Mouse (Mus musculus): Measurements from ENCODE around the gene Etfbkmt.
A peak's percentile ranks its signal among the peaks of the same experiment; 100 is the strongest.
"Not testable (repeated sequence)": the region's sequence is repeated elsewhere in the genome, so short reads cannot be mapped to it uniquely, and the experiment has no call there.

Etfbkmt gene

DNA sequence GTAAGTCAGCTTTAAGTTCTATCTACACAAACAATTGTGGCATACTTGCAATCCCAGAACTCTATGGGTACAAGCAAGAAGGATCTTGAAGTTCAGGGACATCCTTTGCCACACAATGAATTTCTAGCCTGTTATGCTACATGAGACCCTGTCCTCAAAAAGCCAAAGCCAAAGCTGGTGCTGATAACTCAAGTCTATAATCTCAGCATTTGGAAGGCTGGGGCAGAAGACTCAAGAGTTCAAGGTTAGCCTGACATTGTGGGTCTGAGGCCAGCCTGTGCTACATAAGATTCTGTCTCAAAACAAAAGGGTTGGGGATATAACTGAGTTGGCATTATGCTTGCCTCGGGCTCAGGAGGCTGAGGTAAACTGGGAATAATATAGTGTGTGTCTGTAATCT lies 47.7 kb downstream of the Etfbkmt start:
- DNase-seq (ENCODE audit: low spot score): no peak

DNA sequence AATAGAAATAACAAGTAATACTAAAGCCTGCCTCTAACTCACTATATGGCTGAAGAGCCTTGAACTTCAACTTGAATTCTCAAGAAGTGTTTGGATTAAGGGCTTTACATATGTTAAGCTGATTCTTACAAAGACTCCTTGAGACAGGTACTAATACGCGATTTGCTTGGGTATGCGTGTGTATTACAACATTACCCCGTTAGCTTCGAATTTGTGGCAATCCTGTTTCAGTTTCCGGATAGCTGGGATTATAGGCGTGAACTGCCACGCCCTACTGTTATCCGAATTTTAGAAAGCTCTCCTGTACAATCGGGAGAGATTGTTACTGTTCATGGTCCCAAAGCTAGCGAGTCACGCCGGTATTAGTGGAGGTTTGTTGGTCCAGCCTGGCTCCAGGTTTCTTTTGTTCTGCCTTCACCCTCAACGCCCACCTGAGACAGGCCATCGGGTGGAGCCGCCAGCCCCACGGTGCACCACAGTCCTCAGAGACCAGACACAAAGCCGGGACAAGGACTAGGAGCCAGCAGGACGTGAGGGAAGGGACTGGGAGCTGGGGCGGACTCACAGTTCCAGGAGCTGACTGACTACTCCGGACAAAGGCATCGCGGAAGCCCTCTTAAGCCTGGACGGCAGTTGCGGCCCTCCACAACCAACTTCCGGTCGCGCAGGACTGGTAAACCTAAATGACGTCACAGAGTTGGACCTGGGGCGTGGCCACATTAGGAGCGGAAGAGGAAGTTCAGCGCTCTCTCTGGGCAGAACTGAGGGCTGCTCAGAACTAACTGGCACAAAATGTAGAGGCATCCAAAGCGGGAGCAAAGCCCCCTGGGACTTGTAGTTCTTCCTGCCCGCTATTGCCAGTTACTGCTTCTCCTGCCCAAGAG lies 48.6 kb downstream of the Etfbkmt start, which contains the start of gene Amn1:
Gene Amn1, minus strand, starts transcription at position 672 of the 884 bp plus-strand sequence.
- DNase-seq (ENCODE audit: low spot score): peak; percentile 100

DNA sequence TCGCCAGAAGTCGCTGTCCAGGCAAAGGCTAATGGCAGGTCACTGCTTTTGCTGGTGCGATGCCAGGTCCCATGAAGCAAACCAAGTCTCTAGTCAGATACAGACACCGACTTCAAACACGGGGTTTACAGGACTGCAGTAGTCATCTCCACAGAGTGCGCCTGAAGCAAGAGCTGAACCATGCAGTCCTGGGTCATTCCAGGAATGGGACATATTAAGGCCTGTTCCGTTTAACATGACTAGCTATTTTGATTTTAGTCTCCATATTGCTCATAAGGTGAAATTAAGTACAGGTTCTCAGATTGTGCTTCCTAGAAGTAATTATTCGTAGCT lies 49.2 kb downstream of the Etfbkmt start:
- DNase-seq (ENCODE audit: low spot score): no peak

DNA sequence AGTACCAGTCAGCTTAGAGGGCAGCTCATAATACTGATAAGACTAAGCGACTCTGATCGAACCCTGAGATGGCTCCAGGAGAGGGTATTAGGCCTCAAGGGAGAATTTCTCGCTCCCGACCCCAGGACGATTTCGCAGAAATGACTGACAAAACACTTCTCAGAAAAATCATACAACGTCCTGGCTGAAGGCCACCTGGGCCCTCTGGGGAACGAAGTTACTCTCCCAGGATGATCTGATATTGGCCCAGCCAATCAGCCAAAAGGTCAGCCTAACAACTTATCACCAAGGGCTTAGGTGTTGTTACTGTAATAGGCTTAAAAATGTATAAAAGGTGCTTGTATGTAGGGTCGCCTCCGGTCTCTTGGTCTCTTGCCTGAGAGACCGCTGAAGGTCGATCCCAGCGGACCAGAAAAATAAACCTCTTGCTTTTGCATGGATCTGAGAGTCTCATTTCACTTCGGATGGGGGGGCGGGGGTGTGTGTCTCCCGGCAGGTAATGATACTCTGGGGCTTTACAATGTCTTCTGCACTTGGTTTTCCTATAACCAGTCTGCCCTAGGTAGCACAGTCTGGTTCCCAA lies 49.8 kb downstream of the Etfbkmt start:
- no peak for DNase-seq (ENCODE audit: low spot score)

DNA sequence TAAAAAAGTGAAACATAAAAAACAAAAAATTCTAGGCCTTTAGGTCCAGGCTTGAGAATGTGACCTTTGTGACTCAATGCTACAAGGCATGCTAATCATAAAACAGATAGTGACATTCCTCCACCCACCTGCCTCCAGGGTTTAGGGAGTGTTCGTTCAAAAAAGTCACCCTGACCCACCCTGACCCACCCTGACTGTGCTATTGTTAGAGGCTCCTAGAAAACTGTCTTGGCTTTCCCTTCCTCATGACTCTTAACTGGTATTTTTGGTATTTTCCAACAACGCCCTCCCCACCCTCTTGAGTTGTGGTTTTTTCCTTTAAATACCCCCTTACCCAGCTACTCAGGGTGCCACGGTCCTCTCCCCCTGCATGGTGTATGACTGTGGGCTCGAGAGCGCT lies 52.3 kb downstream of the Etfbkmt start:
- DNase-seq (ENCODE audit: low spot score): not testable (repeated sequence)

DNA sequence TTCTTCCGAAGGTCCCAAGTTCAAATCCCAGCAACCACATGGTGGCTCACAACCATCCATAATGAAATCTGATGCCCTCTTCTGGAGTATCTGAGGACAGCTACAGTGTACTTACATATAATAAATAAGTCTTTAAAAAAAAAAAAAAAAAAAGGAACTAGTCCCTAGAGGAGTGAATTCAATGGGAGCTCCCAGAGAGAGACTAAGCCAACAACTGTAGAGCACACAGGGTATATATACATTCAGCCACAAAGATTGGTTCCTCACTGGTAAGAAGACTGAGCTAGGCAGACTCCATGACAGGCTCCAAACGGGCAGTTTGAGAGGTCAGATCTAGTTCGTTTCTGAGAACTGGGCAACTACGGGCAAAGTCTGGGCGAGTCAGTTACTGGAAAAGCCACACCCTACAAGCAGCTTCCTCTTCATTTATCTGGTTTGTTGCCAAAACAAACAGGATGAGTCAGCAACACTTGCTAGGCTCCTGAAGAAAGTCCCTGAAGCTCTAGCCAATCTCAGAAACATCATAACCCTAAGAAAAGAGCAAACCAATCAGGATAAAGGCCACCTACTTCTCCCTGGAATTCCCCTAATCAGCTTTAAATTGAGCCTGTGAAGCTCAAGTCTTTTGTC lies 53.7 kb downstream of the Etfbkmt start:
- peak; percentile 11 for DNase-seq (ENCODE audit: low spot score)

DNA sequence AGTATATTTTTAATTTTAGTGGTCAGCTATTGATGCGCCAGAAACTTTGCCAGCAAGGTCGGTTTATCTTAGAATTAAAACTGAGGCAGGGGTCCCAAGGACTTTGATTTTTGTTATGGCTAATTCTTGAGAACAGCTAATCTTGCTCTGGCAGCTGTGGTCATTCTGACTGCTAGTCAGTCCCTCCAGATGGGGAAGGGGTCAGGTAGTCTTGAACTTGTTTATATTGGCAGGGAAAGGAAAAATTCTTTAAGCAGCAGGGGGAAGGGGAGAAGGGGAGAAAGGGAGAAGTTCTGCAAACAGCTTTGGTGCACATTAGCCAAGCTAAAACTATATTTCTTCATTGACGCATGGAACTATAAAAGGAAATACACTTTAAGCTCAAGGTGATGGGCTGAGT lies 57.5 kb downstream of the Etfbkmt start:
- DNase-seq (ENCODE audit: low spot score): no peak

DNA sequence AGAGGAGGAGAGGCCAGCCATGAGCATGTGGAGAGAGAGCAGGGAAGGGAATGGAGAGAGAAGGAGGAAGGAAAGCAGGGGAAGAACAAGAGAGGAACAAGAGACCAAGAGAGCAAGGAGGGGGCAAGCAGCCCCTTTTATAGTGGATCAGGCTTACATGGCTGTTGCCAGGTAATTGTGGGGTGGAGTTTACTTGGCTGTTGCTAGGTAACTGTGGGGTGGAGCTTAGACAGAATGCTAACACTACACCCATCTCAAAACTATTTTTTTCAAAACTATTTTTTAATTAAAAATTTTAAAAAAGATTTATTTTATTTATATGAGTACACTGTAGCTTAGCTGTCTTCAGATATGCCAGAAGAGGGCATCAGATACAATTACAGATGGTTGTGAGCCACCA lies 58.9 kb downstream of the Etfbkmt start:
- DNase-seq (ENCODE audit: low spot score): no peak
